Mouse (Mus musculus) gastrocnemius, adult 18-20 months (tissue): Measurements from ENCODE around the gene Sec14l2. TPM values are rescaled to one million over a fixed set of nuclear protein-coding genes. Genes with fewer than 3 reads are reported as not detected.
"Not testable (repeated sequence)": the region's sequence is repeated elsewhere in the genome, so short reads cannot be mapped to it uniquely, and the experiment has no call there.

Experiments used
- DNase-seq: peaks from one replicate; pipeline ENCODE4 v3.0.0; 2021; ENCODE audit warnings: low spot score
- total RNA-seq, 2 experiments: library from RNA; stranded (reverse); gene quantifications; 2 replicates each; pipeline ENCODE4 v1.2.3; 2021

Gene Sec14l2
- total RNA-seq, 2 experiments from 2014 or later: 0.09 to 0.33 TPM

- DNase-seq: no peak
These were observed 10.2 kb upstream of the Sec14l2 start for GRCm38 (mm10) chr11:4133450-4133849.

GRCm38 (mm10) chr11:4128461-4128860, 5.2 kb upstream of the Sec14l2 start:
- DNase-seq: not testable (repeated sequence)

DNA sequence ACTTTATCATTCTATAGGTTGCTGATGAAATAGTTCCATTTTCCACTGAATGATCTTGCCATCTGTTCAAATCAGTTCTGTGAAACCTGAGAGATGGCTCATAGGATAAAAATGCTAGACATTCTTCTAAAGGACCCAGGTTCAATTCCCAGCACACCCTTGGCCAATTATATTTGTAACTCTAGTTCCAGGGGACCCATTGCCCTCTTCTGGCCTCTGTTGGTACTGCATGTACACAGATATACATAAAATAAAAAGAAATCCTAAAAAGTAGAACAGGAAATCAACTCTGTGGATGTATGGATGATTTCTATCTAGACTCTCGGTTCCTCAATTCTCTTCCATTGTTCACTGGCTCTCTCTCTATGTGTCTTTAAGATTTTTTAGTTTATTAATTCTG, 3.8 kb upstream of the Sec14l2 start:
- DNase-seq: no peak

DNA sequence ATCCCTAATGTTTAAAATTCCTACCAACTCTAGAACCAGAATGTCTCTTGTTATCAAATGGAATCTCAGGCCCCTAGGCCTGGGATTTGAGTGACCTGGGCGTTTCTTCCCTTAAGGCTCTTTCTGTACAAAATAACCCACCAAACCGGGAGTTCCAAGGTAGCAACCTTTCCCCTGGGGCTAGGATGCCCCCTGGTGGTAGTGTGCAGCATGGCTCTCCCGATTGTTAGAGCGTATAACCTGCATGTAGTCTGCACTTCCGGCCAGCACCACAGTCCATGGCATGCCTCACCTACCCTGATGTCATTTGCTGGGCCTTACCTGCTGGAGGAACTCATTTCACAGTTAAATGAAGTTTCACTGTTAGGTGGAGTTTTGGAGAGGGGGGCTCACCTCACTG, 707 bp upstream of the Sec14l2 start:
- DNase-seq: no peak

DNA sequence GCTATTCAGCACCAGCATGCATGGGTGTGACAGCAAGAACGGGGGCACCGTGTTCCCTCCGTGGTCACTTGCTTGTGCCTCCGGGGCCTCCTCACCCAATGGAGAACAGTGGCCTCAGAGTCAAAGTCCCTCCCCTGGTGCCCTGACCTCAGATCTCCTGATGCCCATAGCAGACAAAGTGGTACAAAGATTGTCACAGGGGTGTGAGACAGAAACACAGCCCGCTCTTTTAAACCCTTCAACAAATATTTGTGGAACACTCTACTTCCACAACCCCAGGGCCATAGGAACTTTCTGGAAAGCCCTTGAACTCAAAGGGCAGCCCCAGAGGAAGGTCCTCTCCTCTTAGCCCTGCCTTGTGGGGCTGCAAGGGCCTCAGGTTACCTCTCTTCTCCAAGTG, 989 bp downstream of the Sec14l2 start:
- DNase-seq: no peak

- no peak for DNase-seq
These were observed 1.5 kb downstream of the Sec14l2 start for GRCm38 (mm10) chr11:4121691-4122090.

- DNase-seq: no peak
These were observed 3.6 kb downstream of the Sec14l2 start for GRCm38 (mm10) chr11:4119635-4120034.

- peak; percentile 33 for DNase-seq
These were observed 4.9 kb downstream of the Sec14l2 start for GRCm38 (mm10) chr11:4118081-4118921.

GRCm38 (mm10) chr11:4117372-4118071, 5.7 kb downstream of the Sec14l2 start:
- DNase-seq: no peak

DNA sequence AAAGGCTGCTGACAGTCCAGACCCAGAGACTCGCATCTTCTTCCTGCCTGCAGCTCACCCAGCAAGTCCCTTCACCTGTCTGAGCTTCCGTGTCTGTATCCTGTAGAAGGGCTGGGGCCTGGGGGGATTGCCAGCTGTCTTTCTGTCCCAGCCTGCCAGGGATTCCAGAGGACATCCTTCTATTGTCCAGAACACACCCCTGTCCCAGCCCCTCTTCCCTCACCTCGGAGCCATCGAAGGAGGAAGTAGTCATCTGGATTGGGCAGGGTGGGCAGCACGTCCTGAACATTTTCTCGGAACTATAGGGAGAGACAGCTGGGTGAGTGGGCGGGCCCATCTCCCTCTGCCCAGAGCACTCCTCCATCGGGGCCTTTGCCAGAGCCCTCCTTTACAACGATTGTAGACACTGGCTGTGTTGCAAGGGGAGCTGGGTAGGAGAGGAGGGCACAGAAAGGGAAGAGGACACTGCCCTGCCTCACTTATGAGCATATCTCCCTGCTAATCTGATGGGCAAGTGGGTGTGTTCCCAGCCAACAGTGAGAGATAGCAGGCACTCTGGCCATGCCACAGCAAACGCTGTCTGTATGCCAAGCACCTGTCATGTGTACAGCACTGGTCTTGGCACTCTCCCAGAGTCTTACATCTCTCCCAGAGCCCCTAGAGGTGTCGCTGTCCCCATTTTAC, 6.6 kb downstream of the Sec14l2 start:
- no peak for DNase-seq

DNA sequence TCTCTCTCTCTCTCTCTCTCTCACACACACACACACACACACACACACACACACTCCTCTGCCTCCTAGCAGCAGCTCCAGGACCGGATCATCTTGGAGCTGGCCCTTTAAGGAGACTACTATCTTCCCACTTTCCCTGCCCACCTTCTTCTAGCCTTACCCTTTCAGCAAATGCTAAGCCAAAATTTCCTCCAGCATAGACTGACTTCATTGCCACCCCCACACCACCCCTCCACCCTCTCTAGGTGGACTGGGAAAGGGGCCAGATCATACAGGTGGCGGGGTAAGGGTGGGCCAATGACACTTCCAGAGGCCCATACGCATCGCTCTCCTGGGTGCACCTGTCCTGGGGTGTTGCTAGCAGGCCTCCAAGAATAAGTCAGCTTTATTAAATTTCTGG, 7.8 kb downstream of the Sec14l2 start:
- DNase-seq: no peak

DNA sequence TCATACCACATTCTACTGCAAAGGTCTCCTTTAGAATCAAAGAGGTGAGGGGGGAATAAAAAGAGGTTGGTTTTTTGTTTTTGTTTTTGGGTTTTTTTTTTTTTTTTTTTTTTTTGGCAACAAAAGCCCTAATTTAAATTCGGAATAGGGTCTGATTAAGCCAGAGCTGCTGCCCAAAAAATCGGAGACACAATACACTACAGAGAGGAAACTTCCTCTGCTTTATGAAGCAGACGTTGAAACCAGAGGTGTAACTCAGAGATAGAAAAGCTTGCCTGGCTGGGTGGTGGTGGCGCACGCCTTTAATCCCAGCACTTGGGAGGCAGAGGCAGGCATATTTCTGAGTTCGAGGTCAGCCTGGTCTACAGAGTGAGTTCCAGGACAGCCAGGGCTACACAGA, 8.7 kb downstream of the Sec14l2 start:
- not testable (repeated sequence) for DNase-seq

DNA sequence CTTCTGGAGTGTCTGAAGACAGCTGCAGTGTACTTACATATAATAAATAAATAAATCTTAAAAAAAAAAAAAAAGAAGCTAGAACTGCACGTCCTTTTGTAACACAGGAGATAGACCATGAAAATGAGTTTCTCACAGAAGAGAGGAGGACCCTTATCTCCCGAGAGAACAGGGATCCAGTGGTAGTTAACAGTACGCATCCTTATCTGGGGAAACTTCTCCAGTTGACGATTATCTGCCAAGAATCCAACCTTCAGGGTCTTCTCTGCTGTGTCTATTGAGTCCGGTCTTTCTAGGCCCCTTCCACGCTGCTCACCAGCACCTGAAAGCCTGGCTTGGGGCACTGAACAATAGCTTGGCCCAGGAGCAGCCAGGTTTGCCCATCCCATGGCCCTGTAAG, 9.2 kb downstream of the Sec14l2 start:
- DNase-seq: no peak

- DNase-seq: no peak
These were observed 9.7 kb downstream of the Sec14l2 start for GRCm38 (mm10) chr11:4113496-4113895.

DNA sequence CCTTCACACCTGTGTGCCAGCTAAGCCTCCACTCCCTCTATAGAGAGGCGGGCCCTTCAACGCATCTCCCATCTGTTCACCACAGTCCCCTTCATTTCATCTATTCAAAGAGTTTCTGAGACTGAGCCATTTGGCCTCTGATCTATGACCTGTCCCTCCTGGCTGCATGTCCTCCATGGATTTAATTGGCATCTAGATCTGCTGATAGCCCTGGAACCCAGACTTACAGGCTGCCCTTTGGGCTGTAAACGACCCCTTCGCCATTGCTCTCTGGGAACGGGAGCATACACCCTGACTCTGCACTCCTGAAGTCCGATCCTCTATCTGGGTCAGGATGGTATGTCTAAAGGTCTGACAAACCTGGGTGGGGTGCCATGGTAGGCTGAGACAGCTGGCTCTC, 10.4 kb downstream of the Sec14l2 start:
- no peak for DNase-seq

DNA sequence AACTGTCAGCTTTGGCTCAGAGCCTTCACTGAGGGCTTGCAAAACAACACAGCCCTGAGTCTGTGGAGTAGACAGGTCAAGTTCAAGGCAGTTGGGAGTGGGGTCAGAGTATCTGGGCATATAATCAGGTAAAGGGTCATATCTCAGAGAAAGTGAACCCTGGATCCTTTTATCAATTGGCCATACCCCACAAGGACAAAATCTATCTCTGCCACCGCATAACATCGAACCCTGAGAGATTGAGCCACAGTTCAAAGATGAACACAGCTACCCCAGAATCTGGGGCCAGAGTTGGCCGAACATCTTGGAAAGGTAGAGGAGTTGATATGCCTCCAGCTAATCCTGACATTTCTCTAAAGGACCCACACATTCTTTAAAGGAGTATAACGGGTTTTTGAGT, 11.2 kb downstream of the Sec14l2 start:
- DNase-seq: no peak

GRCm38 (mm10) chr11:4108691-4109090, 14.5 kb downstream of the Sec14l2 start:
- DNase-seq: no peak

GRCm38 (mm10) chr11:4107901-4108300, 15.3 kb downstream of the Sec14l2 start:
- not testable (repeated sequence) for DNase-seq

DNA sequence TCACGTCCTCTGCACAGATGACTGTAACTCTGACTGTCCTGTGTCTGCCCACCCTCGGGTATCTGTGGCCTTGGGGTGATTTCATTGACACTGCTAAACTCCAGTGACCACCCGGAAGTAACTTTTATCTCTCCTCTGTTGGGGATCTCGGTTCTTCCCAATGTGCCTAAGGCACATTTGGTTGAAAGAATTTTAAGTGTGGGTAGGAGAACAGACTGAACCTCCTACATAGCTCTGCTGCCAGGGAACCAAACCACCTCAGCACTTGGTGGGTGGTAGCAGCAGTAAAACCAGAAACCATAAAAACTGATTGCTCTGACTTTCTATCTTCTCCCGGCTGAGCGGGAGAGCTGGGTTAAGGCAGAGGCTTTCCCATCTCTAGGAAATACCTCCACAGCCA, 17.8 kb downstream of the Sec14l2 start:
- DNase-seq: no peak

- no peak for DNase-seq
These were observed 18.2 kb downstream of the Sec14l2 start for GRCm38 (mm10) chr11:4104989-4105388.

DNA sequence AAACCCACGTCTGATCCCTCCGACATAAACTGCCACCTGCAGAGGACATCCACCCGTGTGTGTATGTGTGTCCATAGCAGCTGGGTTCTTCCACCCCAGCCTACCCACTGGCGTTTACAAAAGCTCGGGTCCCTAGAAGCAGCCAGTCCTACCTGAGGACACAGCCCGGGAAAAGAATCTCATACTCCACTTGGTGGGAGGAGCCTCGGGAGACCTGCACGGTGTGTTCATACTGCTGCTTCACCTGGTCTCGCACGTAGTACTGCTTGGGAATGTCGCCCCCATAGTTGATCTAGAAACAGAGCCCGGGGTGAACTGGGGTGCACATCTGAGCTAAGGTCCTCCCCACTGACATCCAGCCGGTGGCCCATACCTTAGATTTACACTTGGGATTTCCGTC, 19.7 kb downstream of the Sec14l2 start:
- no peak for DNase-seq

- no peak for DNase-seq
These were observed 21.4 kb downstream of the Sec14l2 start for GRCm38 (mm10) chr11:4101851-4102250.
